Mouse (Mus musculus): ENCODE results near the gene D17Wsu92e. TPM values are rescaled to one million over a fixed set of nuclear protein-coding genes. Genes with fewer than 3 reads are reported as not detected.
"Not testable (repeated sequence)": the region's sequence is repeated elsewhere in the genome, so short reads cannot be mapped to it uniquely, and the experiment has no call there.

The D17Wsu92e gene
- polyA plus RNA-seq, 1 experiment from 2014 or later, result 9.1 TPM

GRCm38 (mm10) chr17:27837850-27838249, 17.4 kb upstream of the D17Wsu92e start, which contains the start of gene Snrpc:
Snrpc (plus strand) TSS chr17:27838150.
- 84% methylated on average over 4 of the region's 4 CpGs for WGBS
- H3K4me3 ChIP-seq; H3K9ac ChIP-seq; H3K27ac ChIP-seq; H3K4me2 ChIP-seq; ATAC-seq; H3K9me3 ChIP-seq (replicated peaks): not testable (repeated sequence)
- peaks cover 13% of the 10 kb centered on the region; the same call in 1 of the 2 replicates for H3K27me3 ChIP-seq
- H3K4me1 ChIP-seq, result peaks cover 16% of the 10 kb centered on the region
- H3K36me3 ChIP-seq (ENCODE audit: poor library complexity, severe bottlenecking), result peaks cover 11% of the 10 kb centered on the region

GRCm38 (mm10) chr17:27830411-27830810, 10.0 kb upstream of the D17Wsu92e start:
- 51% methylated on average over 7 of the region's 7 CpGs for WGBS
- ATAC-seq, result no peak
- Histone ChIP-seq H3K4me3 (no peak overlapping the region), H3K4me2 (no peak overlapping the region), H3K9ac (no peak overlapping the region), H3K27ac (no peak overlapping the region), H3K4me1 (peaks cover 11% of the 10 kb centered on the region), H3K27me3 (peaks cover 22% of the 10 kb centered on the region; the same call in 1 of the 2 replicates), H3K9me3 (replicated peaks) (no peaks in the 10 kb centered on the region), H3K36me3 (ENCODE audit: poor library complexity, severe bottlenecking) (no peaks in the 10 kb centered on the region)

GRCm38 (mm10) chr17:27827511-27827910, 7.1 kb upstream of the D17Wsu92e start:
- Histone ChIP-seq H3K36me3 (ENCODE audit: poor library complexity, severe bottlenecking) (no peaks in the 10 kb centered on the region), H3K9me3 (replicated peaks) (no peaks in the 10 kb centered on the region), H3K27ac (no peak overlapping the region), H3K4me3 (no peak overlapping the region), H3K4me2 (no peak overlapping the region), H3K4me1 (peaks cover 11% of the 10 kb centered on the region), H3K9ac (0 out of 2 replicates have a peak overlapping the region, but pooled peaks have one; percentile 35), H3K27me3 (peaks cover 17% of the 10 kb centered on the region; the same call in 1 of the 2 replicates)
- ATAC-seq, result no peak
- 15% methylated on average over 6 of the region's 6 CpGs for WGBS

- Histone ChIP-seq H3K9me3 (replicated peaks) (no peaks in the 10 kb centered on the region), H3K27ac (no peak overlapping the region)
- ATAC-seq, result no peak
Measured at GRCm38 (mm10) chr17:27826908-27827383, 6.5 kb upstream of the D17Wsu92e start.

GRCm38 (mm10) chr17:27825984-27826905, 5.8 kb upstream of the D17Wsu92e start:
- peak overlapping the region; percentile 18; the same call in 1 of the 2 replicates for H3K4me3 ChIP-seq
- H3K9me3 ChIP-seq (replicated peaks), result no peaks in the 10 kb centered on the region
- 0 out of 2 replicates have a peak overlapping the region, but pooled peaks have one; percentile 34 for H3K9ac ChIP-seq
- no peak for ATAC-seq
- no peaks in the 10 kb centered on the region for H3K36me3 ChIP-seq (ENCODE audit: poor library complexity, severe bottlenecking)
- H3K4me2 ChIP-seq, result peak overlapping the region; percentile 51
- H3K27me3 ChIP-seq, result peaks cover 17% of the 10 kb centered on the region; the same call in 1 of the 2 replicates
- no peak overlapping the region for H3K27ac ChIP-seq
- H3K4me1 ChIP-seq, result peaks cover 13% of the 10 kb centered on the region
- WGBS, result 3% methylated on average over 22 of the region's 22 CpGs

More at GRCm38 (mm10) chr17:27826908-27827383, 6.5 kb upstream of the D17Wsu92e start:
- peaks cover 11% of the 10 kb centered on the region for H3K4me1 ChIP-seq
- H3K27me3 ChIP-seq, result peaks cover 17% of the 10 kb centered on the region; the same call in 1 of the 2 replicates
- H3K9ac ChIP-seq, result peak overlapping the region; percentile 34; the same call in 1 of the 2 replicates
- WGBS, result 3% methylated on average over 9 of the region's 9 CpGs
- no peaks in the 10 kb centered on the region for H3K36me3 ChIP-seq (ENCODE audit: poor library complexity, severe bottlenecking)
- peak overlapping the region; percentile 51 for H3K4me2 ChIP-seq
- H3K4me3 ChIP-seq, result no peak overlapping the region

GRCm38 (mm10) chr17:27825539-27825938, 5.1 kb upstream of the D17Wsu92e start:
- peaks cover 17% of the 10 kb centered on the region for H3K4me1 ChIP-seq
- H3K9ac ChIP-seq, result no peak overlapping the region
- no peak for ATAC-seq
- peaks cover 17% of the 10 kb centered on the region; the same call in 1 of the 2 replicates for H3K27me3 ChIP-seq
- H3K4me3 ChIP-seq, result no peak overlapping the region
- 37% methylated on average over 3 of the region's 3 CpGs for WGBS
- H3K9me3 ChIP-seq (replicated peaks), result no peaks in the 10 kb centered on the region
- no peak overlapping the region for H3K27ac ChIP-seq
- H3K4me2 ChIP-seq, result 0 out of 2 replicates have a peak overlapping the region, but pooled peaks have one; percentile 51
- H3K36me3 ChIP-seq (ENCODE audit: poor library complexity, severe bottlenecking), result no peaks in the 10 kb centered on the region

GRCm38 (mm10) chr17:27824941-27825340, 4.5 kb upstream of the D17Wsu92e start:
- H3K27me3 ChIP-seq, result peaks cover 17% of the 10 kb centered on the region; the same call in 1 of the 2 replicates
- H3K9ac ChIP-seq, result no peak overlapping the region
- 54% methylated on average over 1 of the region's 1 CpGs for WGBS
- no peaks in the 10 kb centered on the region for H3K9me3 ChIP-seq (replicated peaks)
- H3K4me2 ChIP-seq, result no peak overlapping the region
- no peaks in the 10 kb centered on the region for H3K36me3 ChIP-seq (ENCODE audit: poor library complexity, severe bottlenecking)
- no peak for ATAC-seq
- no peak overlapping the region for H3K4me3 ChIP-seq
- peaks cover 17% of the 10 kb centered on the region for H3K4me1 ChIP-seq
- H3K27ac ChIP-seq, result no peak overlapping the region

- Histone ChIP-seq H3K9me3 (replicated peaks) (no peaks in the 10 kb centered on the region), H3K27me3 (0 out of 2 replicates have a peak, but pooled peaks cover 5% of the 10 kb centered on the region), H3K9ac (no peak overlapping the region), H3K27ac (no peak overlapping the region), H3K4me2 (no peak overlapping the region), H3K4me1 (peaks cover 34% of the 10 kb centered on the region), H3K36me3 (ENCODE audit: poor library complexity, severe bottlenecking) (no peaks in the 10 kb centered on the region), H3K4me3 (no peak overlapping the region)
- no peak for ATAC-seq
- WGBS, result 83% methylated on average over 9 of the region's 9 CpGs
Measured at GRCm38 (mm10) chr17:27823142-27823905, 2.9 kb upstream of the D17Wsu92e start.

GRCm38 (mm10) chr17:27821407-27822338, 1.2 kb upstream of the D17Wsu92e start:
- Histone ChIP-seq H3K9me3 (replicated peaks) (no peaks in the 10 kb centered on the region), H3K4me3 (peak overlapping the region; percentile 98), H3K27me3 (0 out of 2 replicates have a peak, but pooled peaks cover 3% of the 10 kb centered on the region), H3K4me2 (peak overlapping the region; percentile 69), H3K36me3 (ENCODE audit: poor library complexity, severe bottlenecking) (no peaks in the 10 kb centered on the region), H3K27ac (0 out of 2 replicates have a peak overlapping the region, but pooled peaks have one; percentile 72), H3K9ac (peak overlapping the region; percentile 72), H3K4me1 (peaks cover 36% of the 10 kb centered on the region)
- ATAC-seq, result peak; percentile 19; the same call in 1 of the 2 replicates
- WGBS, result 71% methylated on average over 9 of the region's 9 CpGs

- Histone ChIP-seq H3K36me3 (ENCODE audit: poor library complexity, severe bottlenecking) (no peaks in the 10 kb centered on the region), H3K4me1 (peaks cover 29% of the 10 kb centered on the region), H3K9me3 (replicated peaks) (no peaks in the 10 kb centered on the region), H3K27ac (peak overlapping the region; percentile 78), H3K4me3 (peak overlapping the region; percentile 98), H3K27me3 (0 out of 2 replicates have a peak, but pooled peaks cover 3% of the 10 kb centered on the region), H3K9ac (peak overlapping the region; percentile 98), H3K4me2 (peak overlapping the region; percentile 98)
- WGBS, result under 1% methylated on average over 45 of the region's 62 CpGs
- ATAC-seq, result peak; percentile 93
Measured at GRCm38 (mm10) chr17:27819971-27820567, 379 bp downstream of the D17Wsu92e start.
